Mouse (Mus musculus) urinary bladder, postnatal 25 days (tissue): Measurements from ENCODE around the gene Eef1a1.
"Not testable (repeated sequence)": the region's sequence is repeated elsewhere in the genome, so short reads cannot be mapped to it uniquely, and the experiment has no call there.

Experiments
- DNase-seq: peaks from one replicate; pipeline ENCODE4 v3.0.0; 2022; ENCODE audit warnings: low spot score

Eef1a1 gene

GRCm38 (mm10) chr9:78506722-78507077, 17.7 kb upstream of the Eef1a1 start:
- DNase-seq: no peak

- DNase-seq: no peak
Measured at GRCm38 (mm10) chr9:78506002-78506721, 17.2 kb upstream of the Eef1a1 start.

DNA sequence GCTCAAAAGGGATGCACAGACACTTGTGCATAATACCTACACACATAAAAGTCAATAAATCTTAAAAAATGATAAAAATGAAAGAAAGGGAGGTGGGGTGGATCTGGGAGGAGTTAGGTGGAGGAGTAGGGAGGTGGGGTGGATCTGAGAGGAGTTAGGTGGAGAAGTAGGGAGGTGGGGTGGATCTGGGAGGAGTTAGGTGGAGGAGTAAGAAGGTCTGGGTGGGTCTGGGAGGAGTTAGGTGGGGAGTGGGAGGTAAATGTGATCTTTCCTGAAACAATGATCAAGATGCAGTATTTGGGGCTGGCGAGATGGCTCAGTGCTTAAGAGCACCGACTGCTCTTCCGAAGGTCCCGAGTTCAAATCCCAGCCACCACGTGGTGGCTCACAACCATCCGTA, 16.3 kb upstream of the Eef1a1 start:
- no peak for DNase-seq

GRCm38 (mm10) chr9:78504679-78505078, 15.7 kb upstream of the Eef1a1 start:
- no peak for DNase-seq

DNA sequence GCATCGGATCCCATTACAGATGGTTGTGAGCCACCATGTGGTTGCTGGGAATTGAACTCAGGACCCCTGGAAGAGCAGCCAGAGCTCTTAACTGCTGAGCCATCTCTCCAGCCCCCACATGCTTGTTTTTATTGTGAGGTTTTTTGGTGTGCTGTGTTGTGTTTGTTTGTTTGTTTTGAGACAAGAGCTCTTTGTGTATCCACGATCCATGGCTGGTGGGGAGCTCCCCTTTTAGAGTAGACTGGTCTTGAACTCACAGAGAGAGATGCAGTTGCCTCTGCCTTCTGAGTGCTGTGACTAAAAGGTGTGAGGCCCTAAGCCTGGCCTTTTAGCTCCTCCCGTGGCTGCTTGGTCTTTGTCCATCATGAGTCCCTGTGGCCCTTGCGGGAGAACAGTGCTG, 15.2 kb upstream of the Eef1a1 start:
- no peak for DNase-seq

DNA sequence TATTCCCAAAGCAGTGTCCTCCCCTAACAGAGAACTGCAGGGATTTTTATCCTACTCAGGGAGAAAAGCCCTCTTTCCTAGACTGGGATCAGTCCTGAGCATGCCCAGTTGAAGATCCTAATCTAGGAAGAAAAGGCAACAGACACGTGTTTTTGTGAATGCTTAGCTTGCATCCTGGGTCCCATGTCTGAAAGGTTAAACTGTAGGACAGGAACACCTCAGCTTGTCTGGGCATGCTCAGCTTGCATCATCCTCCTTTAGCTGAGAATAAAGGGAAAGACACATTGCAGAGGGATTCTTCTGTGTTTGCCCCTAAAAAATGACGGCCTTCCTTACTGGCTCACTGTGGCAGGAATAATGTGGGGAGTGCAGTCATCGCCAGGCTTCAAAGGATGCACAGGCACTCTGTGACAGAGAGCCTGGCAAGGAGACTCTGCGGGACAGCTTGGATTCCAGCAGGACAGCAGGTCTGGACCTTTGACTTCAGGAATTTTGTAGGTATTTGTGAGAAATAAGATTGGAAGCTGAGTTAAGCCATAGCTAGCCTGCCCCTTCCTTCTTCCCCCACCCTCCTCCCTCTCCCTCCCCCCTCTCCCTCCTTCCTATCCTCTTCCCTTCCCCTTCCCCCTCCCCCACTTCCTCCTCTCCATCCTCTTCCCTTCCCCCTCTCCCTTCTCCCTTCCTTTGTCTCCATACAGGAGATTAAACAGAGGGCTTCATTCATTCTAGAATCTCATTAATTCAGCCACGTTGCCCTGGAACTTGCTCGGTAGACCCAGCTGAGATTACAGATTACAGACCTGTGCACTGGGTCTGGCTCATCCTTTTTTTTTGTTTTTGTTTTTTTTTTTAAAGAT, 14.5 kb upstream of the Eef1a1 start:
- no peak for DNase-seq

- DNase-seq: no peak
Measured at GRCm38 (mm10) chr9:78501284-78501683, 12.3 kb upstream of the Eef1a1 start.

DNA sequence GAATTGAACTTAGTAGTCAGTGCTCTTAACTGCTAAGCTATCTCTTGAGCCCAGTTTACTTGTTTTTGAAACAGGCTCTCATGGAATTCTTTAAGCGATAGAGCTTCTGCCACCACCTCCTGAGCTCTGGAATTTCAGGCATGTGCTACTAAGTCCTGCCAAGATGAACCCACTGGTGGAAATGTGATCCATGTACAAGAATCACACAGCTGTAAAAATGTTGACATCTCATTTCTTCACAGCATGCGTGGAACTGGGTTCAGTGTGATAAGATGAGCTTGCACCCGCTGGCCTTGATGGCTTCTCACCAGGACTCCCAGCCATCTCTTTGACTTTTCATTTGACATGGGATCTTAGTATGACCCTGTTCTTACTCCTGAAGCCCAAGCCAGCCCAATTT, 11.4 kb upstream of the Eef1a1 start:
- DNase-seq: no peak

DNA sequence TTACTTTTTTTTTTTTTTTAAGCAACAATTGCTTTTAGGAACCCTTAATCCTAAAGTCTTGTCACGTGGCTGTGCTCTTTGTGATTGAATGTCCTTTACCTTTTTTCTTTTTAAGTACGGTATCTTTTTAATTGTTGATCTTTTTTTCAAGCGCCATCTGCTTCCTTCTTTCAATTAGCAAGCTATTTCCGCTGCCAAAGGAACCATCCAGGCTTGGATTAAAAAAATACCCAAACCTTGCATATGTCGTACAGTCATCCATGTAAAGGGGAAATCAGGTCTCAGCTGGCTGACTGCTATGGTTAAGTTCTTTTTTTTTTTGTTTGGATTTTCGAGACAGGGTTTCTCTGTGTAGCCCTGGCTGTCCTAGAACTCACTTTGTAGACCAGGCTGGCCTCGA, 4.2 kb upstream of the Eef1a1 start:
- no peak for DNase-seq

DNA sequence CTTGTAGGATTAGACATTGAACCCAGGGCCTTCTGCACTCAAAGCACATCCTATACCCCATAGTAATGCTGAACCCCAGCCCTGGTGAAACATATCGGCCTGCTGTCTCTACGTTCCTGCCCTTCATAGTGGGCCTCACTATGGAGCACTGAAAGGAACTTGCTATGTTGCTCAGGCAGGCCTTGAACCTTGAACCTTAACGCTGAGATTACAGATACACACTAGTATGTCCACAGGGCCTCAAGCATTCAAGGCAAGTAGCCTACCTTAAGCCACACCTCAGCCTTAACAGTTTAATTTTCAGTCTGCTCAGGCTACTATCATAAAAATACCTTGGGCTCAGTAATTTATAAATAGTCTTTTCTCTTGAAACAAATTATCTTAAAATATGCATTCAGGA, 3.3 kb upstream of the Eef1a1 start:
- DNase-seq: no peak

DNA sequence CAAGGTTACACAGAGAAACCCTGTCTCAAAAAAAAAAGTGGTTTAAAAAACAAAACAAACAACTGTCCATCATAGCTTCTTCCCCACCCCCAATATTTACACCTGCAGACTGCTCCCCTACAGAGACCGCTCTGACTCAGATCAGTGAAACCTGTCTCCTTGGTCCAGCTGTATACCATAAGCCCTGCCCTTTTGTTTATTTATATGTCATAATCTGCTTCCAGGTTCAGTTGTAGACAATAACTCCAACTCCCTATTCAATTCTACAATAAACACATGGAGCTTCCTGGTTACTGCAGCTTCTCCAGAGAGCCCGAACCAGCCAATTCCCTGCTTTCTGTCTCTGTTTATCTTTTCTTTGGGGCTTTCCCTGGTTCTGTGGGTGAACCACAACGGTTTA, 2.2 kb upstream of the Eef1a1 start:
- DNase-seq: no peak

DNA sequence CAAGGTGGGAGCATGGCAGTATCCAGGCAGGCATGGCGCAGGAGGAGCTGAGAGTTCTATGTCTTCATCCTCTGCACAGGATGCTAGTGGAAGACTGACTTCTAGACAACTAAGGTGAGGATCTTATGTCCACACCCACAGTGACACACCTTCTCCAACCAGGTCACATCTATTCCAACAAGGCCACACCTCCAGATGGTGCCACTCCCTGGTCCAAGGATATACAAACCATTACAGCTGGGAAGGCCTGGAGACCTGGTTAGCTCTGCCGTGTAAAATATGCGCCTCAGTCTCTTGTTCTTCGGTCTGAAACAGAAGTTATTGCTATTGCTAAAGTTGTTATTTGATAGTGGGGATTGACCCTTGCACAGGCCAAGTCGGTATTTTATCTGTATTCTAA, 930 bp downstream of the Eef1a1 start:
- DNase-seq: not testable (repeated sequence)

DNA sequence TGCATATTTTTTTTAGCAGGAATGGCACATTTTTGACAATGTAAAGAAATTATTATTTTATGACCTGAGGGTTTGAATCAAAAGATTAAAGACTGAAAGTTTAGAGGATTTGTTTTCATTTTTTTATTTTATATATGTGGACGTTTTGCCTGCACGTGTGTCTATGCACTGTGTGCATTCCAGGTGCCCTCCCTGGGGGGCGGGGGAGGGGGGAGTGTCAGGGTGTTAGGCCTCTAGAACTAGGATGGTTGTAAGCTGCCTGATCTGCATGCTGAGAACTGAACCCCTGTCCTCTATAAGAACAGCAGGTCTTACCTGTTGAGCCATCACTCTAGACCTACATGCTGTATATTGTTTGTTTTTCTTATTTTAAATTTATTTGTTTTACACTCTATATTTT, 4.3 kb downstream of the Eef1a1 start:
- DNase-seq: no peak

- DNase-seq: no peak
Measured at GRCm38 (mm10) chr9:78482386-78482785, 6.6 kb downstream of the Eef1a1 start.

DNA sequence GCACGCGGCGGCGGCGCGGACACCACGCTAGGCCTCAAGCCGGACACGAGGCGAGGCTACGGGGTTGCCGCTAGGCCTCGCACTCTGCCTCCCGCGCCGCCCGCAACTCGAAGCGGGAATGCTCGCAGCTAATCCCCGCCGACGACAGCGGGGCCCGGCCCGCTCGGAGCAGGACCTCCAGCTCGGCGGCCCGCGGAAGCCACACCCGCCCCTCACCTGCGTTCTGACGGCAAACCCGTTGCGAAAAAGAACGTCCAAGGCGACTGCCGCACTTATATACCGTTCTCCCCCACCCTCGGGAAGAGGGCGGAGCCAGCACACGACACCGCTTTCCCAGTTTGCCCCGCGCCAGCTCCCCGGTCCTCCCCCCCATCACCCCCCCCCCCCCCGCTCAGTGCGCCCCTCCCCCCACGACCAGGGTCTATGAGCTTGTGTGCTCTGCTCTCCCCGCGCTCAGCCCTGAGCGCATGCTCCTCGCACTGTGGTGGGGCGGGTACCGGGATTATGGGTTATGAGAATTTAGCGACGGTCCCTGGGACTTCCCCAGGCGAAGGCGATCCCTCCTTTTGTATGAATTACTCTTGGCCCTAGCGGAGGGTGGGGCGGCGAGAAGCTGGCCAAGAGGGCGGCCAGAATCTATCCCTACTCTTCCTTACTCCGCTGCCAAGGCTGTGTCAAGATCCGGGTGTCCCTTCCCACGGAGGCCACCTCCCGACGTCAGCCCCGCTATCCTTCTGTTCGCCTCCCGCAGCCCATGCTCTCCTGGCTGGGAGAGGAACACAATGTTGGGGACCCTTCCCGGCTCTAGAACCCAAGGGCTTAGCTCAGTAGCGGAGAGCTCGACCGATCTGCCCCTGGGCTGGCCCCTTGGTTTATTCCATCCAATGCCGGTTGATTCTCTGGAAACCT, 7.3 kb downstream of the Eef1a1 start:
- peak; percentile 95 for DNase-seq

DNA sequence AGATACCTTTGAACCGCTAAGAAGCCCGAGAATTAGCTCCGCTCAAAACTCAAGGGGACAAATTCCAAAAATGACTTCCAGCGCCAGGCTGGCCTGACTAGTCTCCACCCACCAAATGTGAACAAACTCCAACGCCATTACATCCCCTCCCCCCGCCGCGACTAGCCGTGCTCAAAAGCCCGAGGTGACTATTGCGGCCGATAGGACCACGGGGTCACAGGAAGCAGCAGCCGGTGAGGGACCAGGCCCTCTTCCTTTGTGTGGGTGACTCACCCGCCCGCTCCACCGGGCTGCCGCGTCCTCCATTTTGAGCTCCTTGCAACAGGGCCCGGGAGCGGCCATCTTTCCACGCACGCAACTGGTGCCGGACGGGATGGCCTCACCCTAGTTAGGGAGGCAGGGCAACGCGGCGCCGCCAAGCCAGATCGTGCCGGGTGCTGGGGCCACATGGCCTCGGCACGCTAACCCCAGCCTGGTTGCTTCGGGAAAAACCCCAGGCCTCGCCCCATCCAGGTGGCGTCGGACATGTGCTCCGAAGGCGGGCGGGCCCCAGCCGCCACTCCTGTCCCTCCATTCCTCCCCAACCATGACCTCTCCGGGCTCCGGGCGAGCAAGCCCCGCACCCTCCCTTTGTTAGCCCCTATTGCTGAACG, 8.1 kb downstream of the Eef1a1 start:
- DNase-seq: peak; percentile 62

DNA sequence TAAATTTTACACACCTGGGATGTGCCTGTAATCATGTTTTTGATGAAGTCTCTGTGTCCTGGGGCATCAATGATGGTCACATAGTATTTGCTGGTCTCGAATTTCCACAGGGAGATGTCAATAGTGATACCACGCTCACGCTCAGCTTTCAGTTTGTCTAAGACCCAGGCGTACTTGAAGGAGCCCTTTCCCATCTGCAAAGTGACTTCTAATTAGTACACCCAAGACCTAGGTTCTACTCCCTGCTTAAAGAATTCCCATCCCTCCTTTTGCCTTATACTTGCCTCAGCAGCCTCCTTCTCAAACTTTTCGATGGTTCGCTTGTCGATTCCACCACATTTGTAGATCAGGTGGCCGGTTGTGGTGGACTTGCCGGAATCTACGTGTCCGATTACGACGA, 8.7 kb downstream of the Eef1a1 start:
- not testable (repeated sequence) for DNase-seq

DNA sequence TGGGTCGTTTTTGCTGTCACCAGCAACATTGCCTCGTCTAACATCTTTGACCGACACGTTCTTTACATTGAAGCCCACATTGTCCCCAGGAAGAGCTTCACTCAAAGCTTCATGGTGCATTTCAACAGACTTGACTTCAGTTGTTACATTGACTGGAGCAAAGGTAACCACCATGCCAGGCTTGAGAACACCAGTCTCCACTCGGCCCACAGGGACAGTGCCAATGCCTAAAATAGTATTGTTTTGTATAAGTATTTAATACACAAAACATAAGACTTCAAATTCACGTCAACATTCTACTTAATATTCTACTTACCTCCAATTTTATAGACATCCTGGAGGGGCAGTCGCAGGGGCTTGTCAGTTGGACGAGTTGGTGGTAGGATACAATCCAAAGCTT, 9.6 kb downstream of the Eef1a1 start:
- DNase-seq: not testable (repeated sequence)

- DNase-seq: not testable (repeated sequence)
Measured at GRCm38 (mm10) chr9:78478009-78478605, 10.8 kb downstream of the Eef1a1 start.

- no peak for DNase-seq
Measured at GRCm38 (mm10) chr9:78477021-78477551, 11.9 kb downstream of the Eef1a1 start.

DNA sequence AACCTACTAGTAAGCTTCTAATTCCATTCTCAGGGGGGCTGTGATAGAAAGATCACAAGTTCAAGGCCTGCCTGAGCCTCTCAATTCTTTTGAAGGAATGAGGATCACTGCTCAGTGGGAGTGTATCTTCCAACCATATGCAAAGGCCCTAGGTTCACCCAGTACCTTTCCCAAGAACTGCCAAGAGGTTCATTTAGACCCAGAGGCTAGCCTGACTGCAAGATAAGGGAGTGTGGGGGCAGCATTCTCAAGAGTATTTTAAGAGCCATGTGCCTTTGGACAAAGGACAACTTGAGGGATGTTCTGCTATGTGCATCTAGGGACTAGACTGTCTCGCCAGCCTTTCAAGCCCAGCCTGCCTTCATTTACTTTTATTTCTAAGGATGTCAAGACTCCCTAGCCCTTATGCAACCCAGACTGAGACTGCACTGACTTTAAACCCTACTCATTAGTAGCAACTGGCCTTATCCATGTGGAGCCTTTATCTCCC, 12.4 kb downstream of the Eef1a1 start:
- peak; percentile 13 for DNase-seq
